Mouse (Mus musculus) CD4-positive, CD25-positive, alpha-beta regulatory T cell, adult 4 months (primary cell): ENCODE results near the gene Cysrt1. TPM values are rescaled to one million over a fixed set of nuclear protein-coding genes. Genes with fewer than 3 reads are reported as not detected.

Source experiments
- ATAC-seq: one replicate; pipeline ENCODE4 v1.8.0; 2017
- polyA plus RNA-seq, 2 experiments: library from polyadenylated mRNA; unstranded; fragments of 100-300 nt; shearing (Covaris generic); gene quantifications; one replicate each; pipeline ENCODE4 v1.2.1; 2017

Cysrt1 gene
- polyA plus RNA-seq, 2 experiments from 2014 or later: not detected

DNA sequence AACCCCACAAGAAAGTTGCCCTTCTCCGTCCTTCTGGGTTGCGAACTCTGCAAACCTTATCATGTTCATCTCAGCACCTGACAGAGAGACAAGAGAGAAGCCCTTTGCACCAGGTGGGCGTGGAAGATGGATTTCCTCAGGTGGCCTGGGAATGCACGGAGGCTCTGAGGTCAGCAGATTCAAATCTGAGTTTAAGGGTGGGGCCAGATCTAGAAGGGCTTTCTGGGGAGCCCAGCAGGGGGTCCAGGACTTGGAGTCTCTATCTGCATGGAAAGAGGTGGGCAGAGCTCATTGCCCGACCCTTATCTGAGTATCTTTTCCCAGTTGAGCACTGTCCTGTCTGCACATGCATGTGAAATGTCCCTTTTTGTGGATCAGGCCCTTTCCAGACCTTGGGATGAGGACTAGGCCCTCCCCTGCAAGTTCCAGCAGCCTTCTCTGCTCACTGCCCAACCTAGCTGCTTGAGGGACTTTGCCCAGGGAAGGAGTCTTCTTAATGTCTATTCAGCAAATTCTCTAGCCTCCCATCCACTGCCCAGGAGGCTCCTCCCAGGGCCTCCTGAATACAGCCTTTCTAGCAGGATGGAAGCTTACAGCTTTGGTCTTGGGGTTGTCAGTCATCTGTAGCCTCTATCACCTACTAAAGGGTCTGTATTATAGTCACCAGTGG, 7.6 kb downstream of the Cysrt1 start:
- ATAC-seq: no peak

DNA sequence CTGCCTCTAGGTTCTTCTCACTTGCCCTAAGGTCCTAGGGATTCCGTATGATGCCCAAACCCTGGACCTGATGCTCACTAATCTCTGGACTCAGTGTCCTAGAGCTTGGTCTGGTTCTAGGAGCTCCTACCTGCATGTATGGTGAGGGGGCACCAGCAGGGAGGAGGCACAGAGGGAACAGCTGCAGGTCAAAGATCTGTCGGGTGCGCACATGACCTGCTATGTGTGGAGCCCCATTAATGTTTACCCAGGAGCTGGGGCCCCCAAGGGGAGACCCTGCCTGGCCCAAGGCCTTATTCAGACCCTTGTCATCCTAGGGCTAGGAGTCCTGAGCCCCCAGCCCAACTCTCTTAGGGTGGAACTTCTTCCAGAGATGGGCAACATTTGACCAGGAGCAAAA, 8.2 kb downstream of the Cysrt1 start, which contains the start of gene Slc34a3:
TSS of gene Slc34a3 (minus strand) at position 315 of the 400 bp plus-strand sequence.
- ATAC-seq: no peak

DNA sequence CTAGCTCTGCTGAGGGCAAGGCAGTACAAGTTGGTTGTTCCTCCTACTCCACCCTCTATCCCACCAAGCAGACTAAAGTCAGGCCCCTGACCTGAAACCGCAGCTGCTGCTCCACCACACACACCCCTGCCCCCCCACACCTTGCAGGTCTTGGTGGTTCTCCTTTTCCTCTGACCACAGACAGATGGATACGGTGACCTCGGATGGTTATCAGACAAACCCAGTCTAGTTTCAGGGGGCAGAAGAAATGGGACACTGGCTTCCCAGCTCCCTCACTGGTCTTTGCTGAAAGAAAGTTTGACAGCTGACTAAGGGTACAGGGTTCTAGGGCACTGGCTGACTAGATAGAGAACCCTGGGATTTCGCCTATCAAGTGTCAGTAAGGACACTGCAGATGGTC, 8.8 kb downstream of the Cysrt1 start:
- ATAC-seq: no peak

DNA sequence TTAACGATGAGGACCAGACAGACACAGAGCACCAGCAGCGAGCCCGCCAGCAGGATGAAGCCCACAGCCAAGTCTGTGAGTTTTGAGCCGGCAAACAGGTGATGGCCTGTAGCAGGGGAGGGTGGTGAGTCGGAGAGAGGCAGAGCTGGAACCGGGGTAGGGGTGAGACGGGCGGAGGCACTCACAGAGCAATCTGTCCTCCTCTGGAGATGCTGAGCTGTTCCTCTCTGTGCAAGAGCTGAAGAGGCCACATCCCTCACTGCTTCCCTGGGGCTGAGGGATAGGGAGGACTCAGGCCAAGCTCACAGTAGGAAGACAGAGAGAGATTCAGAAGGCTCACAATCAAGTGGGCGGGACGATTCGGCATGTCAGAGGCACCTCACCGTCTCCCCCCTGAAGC, 11.2 kb downstream of the Cysrt1 start:
- no peak for ATAC-seq

DNA sequence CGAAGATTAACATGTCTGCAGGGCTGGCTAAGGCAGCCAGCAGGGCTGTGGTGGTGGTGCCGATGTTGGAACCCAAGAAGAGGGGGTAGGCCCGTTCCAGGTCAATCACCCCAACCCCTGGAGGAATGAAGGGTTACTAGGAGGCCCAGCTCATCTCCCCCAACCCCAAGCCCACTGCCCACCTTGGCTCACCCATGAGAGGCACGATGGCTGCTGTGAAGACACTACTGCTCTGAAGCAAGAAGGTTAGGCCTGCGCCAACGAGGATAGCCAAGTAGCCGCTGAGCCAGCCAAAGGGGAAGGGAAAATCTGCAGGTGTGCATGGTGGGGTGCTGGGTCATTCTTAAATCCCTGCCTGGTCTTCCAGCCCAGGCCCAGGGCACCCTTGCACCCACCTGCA, 11.7 kb downstream of the Cysrt1 start:
- no peak for ATAC-seq

DNA sequence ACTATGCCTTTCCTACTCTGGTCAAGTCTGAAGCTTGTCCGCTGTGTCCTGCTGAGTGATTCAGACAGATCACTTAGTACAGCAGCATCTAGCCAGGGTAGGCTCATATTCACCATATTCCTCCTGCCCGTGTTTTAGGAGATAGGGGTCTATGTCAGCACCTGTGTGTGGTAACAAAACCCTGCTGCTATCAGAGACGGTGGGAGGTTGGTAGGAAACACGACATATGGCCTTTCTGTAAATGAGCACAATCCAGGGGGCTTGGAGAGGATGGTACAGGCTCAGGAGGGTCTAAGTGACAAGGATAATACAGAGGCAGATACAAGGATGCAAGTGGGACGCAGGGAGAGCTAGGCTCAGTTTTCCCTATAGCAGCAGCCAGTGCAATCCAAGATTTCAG, 12.7 kb downstream of the Cysrt1 start:
- ATAC-seq: no peak

DNA sequence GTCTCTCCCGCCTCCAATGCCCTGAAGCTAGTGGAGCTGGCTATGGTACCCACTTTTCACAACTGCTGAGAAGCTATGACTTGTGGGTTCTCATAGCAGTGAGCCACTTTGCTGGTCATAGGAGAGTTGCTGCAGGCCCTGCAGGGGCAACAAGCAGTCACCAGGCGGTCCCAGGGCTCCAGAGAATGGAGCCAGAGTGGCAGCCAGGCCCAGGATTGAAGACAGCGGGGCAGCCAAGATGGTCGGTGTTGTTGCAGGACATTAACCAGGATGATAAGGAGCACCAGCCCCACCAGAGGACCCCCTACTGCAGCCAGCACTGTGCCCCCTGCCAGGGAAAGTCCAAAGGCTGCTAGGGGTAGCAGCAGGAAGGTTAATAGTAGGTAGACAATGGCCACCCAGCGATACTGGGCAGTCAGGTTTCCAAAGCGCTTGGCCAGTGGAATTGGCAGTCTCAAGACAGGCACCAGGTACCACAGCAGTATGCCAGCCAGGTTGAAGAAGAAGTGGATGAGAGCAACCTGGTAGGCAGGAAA, 13.2 kb downstream of the Cysrt1 start:
- no peak for ATAC-seq

DNA sequence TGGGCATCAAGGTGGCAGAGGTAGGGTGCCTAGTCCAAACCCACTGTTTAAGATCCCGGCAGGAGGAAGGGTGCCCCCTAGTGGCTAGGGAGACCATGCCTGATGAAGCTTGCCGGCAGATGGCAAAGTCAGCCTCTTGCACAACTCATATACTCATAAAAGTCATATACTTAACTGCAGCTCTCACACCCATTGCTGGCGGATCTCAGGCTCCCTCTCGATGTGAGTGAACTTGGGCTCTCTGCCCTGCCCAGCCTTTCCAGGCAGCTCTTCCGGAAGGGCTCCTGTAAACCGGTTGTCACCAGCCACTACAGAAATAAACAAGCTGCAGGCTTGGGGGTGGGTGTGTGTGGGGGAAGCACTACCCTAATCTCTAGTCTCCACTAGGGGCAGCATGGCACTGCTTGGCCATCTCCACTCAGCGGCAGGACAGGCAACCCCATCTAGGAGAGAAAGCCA, 13.8 kb downstream of the Cysrt1 start:
- peak; percentile 52 for ATAC-seq

DNA sequence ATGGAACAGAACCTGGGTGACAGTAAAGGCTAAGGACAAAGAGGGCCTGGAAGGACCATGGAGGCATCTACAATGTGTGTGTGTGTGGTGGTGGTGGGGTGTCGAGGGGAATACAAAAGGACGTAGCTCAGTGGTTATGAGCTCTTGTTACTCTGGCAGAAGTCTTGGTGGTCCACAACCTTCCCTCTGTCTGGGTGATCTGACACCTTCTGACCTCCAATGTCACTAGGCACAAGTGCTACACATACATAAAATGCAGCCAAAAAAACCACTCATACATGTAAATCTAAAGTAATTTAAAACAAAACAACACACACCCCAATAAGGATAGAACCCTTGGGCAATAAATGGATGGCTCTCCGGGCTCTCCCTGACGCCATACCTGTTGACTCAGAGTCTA, 14.8 kb downstream of the Cysrt1 start:
- no peak for ATAC-seq

DNA sequence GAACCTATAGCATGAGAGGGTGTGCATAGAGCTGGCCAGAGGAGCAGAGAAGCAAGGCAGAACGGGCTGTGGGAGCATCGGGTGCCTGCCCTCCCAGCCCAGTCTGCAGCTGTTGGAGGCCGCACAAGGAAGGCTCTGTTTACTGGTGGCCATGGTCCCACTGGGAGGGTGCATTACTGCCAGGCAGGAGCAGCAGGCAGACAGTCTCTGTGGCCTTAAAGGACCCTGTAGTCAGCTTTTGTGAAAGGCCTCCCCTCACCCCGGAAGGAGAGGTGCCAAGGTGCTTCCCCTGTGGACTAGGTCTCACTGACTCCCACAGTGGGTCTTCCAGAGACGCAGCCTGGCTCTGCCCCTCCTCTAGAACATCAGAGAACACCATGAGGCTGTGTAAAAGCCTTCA, 15.4 kb downstream of the Cysrt1 start:
- ATAC-seq: no peak

DNA sequence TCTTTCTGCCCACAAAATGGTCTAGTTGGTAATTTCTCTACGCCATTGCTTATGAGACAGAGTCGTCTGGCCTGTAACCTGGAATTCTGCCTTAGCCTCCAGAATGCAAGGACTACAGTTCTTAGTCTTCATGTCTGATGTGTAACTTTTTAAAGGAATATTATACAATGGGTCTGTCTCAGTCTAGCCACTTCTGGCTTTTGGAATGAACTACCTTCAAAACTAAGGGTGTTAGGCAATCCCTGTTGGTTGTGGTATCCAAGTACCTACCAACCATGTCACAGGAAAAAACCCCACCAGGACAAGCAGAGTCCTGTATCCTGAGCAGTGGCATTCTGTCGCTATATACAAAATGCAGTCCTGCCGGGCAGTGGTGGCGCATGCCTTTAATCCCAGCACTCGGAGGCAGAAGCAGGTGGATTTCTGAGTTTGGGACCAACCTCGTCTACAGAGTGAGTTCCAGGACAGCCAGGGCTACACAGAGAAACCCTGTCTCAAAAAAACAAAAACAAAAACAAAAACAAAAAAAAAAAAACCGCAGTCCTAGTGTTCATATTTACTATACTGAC, 16.4 kb downstream of the Cysrt1 start:
- ATAC-seq: no peak

DNA sequence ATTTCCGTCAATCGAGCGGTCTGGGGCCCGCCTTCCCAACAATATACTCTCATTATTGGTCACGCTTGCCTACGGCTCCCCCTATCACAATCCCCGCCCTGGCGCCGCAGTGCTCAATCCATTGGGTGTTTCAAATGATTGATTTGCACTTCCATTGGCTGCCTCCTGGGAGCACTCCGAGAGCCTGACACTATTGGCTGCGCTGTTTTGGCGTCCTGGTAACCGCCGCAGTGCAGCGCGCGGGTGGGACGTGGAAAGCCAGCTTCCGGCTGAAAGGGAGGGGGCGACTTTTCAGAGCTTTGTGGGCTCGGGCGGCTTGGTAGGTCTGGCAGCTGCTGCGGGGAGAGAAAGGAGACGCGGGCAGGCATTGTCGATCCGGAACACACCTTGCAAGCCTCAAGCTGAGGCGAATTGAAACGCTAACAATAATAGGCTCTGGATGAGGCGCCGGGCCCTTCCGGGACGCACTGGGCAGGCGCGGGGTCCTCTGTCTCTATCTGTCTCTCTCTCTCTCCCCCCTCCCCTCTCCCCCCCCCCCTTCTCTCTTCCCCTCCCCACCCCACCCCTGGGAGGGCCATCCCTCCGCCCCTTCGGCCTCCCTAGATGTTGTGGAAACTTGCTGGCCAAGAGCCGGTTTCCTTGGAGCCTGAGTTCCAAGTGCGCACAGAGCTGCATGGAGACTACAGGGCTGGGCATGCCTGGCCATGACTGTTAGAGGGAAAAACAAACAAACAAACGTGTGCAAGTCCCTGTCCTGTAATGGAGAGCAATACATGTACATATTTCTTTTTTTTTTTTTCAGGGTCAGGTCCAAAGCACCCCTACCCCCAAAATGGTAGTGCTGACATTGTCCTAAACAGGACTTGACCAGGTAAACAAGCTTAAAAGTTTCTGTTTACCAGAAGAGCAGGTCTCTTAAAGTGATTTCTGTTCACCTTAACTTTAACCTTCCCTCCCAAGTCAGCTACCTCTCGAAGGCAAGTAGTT, 17.2 kb downstream of the Cysrt1 start:
- peak; percentile 86 for ATAC-seq

DNA sequence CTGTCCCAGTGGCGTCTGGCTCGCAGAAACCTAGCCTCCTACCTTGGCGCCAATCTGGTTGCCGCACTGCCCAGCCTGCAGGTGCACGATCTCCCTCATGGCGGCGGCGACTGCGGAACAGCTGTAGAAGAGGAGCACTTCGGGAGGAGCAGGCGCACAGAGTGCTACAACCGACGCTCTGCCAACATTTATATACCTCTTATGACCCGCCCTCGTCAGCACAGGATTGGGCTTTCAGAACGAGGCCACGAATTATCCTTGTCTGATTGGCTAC, 17.8 kb downstream of the Cysrt1 start, which contains the start of gene Tubb4b:
TSS of gene Tubb4b (minus strand) at position 211 of the 274 bp plus-strand sequence.
- no peak for ATAC-seq

DNA sequence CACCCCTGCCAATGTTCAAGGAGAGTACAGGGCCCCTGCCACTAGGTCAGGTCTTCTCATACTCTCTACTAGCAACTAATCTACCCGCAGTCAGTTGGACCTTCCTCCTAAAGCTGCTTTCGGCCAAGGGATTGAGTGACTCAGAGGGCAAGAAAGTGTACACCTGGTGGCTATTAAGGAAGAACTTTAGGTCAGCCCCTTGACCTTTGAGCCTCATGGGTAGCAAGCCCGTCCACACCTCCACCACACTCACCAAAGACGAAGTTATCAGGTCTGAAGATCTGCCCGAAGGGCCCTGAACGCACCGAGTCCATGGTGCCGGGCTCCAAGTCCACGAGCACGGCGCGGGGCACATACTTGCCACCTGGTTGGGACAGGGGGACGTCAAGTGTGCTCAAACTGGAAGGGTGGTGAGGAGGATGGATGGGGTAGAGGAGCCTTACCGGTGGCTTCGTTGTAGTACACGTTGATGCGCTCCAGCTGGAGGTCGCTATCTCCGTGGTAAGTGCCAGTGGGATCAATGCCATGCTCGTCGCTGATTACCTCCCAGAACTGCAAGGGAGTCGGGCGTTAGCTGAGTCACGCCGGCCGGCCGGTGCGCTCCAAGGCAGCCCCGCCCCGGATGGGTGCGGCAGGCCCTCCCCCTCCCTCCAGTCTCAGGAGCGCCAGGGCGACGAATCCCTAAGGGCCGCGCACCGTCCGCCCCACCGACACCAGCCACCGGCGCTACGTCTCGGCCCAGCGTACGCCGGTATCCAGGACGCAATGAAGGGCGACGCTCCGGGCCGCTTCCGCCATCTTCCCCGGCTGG, 18.4 kb downstream of the Cysrt1 start:
- ATAC-seq: peak; percentile 12

DNA sequence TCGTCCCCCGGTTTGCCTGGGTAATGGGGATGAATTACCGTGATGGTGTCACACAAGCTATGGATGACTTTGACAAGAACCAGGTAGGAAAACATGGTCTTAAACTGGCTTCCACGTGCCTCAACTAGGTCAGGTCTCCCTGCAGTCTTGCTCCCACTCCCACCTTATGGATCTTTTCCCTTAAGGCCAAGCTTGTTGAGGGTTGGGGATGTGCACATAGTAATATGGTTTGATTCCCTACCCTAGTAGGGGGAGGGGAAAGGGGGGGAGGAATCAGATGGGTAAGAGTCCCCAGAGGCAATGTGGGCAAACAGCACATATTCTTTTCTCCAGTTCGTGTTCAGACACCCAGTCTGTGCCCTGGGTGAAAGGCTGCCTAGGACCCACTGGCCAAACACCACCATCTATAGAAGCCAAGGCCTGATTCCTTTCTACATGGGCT, 20.9 kb downstream of the Cysrt1 start:
- ATAC-seq: no peak

DNA sequence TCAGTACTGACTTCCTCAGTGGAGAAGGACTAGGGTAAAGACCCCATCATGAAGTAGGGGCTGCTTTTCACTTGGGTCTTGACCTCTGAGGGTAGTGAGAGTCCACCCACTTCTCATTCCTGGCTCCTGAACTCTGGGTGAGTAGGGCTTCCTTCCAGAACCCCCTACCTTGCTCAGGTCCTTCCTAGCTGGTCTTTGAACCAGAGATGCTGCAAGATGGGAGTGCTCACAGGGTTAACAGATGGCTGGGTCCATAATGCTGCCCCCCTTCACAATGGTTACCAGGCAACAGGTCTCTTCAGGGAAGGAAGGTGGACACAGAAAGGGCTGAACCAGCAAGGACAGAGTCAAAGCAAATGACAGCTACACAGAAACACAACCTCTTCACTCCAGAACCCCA, 23.8 kb downstream of the Cysrt1 start, which contains the start of gene Fam166a:
TSS of gene Fam166a (plus strand) at position 301 of the 400 bp plus-strand sequence.
- no peak for ATAC-seq

DNA sequence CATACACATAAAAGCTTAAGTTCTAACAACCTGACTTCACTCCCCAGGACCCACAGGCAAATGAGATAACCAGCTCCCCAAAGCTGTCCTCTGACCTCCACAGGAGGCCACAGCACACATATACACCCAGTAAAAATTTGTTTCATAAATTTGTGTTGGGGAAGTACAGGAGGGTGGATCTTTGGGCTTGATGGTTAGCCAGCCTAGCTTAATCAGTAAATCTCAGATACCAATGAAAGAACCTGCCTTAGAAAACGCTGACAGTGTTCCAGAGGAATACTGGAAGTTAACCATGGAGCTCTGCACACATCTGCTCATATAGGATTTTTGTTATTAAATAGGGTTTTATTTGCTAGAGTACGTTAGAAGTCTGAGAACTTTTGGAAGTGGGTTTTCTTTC, 24.6 kb downstream of the Cysrt1 start:
- no peak for ATAC-seq

DNA sequence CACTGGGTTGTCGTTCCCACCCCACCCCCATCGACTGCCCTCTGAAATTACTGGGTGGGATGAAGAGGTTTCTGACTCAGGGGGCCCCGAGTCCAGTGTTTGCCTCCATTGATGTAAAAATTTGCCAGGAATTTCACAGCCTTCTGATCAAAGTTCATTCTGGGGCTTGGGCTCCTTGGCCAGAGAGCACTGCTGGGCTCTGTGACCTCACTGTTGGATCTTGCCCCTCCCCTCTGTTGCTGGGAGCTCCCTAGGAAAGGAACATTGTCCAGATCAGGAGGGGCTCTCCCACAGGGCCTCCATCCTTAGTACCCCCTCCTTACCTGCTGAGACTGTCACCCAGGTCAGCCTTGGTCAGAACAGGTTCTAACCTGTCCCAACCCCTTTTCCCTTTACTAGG, 27.8 kb downstream of the Cysrt1 start, which contains the start of gene Stpg3:
TSS of gene Stpg3 (minus strand) at position 194 of the 400 bp plus-strand sequence.
- ATAC-seq: no peak

DNA sequence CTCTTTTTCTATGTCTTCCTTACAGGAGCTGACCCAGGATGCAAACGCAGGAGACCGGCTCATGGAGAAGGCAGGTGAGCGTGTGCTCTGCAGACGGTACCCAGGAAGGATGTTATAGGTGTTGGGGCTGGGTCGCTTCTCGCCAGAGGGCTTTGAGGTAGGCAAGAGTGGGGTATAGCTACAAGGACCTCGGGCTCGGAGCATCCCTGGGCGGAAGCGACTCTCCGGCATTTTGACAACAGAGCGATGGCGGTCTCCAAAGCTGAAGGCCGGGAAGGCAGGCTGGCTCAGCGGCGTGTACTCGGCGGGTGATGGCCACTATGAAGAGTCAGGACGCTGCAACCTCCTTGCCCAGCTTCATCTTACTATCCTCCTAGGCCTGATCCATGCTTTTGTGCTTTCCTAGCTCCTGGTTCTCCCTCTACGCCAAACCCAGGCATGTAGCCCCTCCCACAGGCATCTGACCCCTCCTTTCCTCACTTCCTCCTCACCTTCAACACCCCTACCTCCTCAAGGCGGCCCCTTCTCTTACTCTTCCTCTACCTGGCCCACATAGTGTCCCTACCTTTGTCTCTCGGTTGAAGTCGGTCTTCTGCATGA, 28.9 kb downstream of the Cysrt1 start:
- ATAC-seq: no peak

DNA sequence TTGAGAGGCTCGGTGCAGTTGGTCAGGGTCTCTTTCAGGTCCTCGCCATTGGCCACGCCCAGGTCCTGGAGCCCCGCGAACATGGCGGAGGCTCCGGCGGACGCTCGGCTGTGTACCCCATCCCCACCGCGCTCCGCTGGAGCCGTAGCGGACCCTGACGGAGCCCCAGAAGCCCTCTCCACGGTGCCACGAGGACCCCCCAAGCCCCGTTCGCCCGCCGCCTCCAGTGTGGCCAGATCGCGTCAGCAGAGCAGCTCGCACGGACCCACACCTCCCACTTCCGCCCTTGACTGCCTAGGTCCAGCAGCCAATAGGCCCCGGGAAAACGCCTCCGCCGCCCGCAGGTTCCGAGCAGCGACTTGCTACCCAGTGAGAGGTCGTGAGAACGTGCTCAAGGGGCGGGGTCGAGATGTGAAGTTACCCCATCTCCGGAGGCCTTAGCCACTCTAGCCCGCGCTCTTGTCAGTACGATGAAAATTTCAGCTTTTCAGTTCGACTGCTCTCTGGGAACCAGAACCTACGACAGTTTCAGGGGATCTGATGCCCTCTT, 31.1 kb downstream of the Cysrt1 start, which contains the start of gene Nelfb:
TSS of gene Nelfb (minus strand) at position 369 of the 550 bp plus-strand sequence.
- ATAC-seq: peak; percentile 98

DNA sequence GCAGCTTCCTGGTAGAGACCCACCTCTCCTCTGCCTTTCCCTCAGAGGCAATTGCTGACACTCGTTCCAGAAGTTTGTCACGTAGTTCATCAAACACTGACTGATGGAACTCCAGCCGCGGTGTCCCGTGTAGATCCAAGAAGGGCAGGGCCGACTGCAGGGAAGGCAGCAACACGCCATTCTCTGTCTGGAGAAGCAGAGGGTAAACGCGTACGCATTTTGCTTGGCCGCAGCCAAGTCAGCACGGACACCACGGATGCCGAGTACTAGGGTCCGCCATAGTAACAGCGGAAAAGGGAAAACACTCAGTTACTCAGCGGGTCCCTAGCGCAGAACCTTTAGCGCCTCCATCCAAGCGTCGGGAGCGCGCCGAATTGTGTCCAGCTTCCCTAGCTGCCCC, 31.6 kb downstream of the Cysrt1 start:
- peak; percentile 20 for ATAC-seq
